Mouse (Mus musculus): ENCODE data around the gene Chrna3. TPM values are rescaled to one million over a fixed set of nuclear protein-coding genes. Genes with fewer than 3 reads are reported as not detected.

The Chrna3 gene
- polyA plus RNA-seq, 2 experiments, result not detected

DNA sequence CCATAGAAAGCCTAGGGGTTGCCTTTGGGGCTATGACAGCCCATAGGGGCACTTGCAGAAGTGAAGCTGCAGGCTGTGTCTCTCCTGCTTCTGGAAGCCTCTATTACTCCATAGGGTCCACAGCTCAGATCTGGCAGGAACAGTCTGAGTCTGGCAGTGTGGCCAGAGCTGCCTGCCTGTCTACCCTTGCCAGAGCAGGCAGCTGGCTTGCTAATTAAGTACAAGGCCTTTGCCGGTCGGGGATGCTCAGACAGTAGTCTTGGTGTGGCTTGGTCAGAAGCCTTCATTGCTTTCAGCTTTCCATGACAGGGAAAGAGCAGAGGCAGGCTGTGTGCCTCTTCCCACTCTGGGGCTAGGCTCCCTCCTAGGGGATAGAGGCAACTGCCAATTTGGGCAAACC, 15.0 kb upstream of the Chrna3 start:
- no peak overlapping the region for H3K27ac ChIP-seq
- H3K9ac ChIP-seq (replicated peaks), result no peak overlapping the region
- no peak for DNase-seq (ENCODE audit: low read depth in 3 of 3, low spot score in 3 of 3)
- no peaks in the 10 kb centered on the region for H3K9me3 ChIP-seq (ENCODE audit: control insufficient read depth, low read length)
- 65% methylated on average over 2 of the region's 2 CpGs for WGBS (ENCODE audit: insufficient replicate concordance)
- no peak for ATAC-seq (ENCODE audit: insufficient read depth)
- H3K4me2 ChIP-seq (ENCODE audit: low read depth), result no peak overlapping the region
- no peaks in the 10 kb centered on the region for H3K27me3 ChIP-seq (ENCODE audit: control insufficient read depth, insufficient read depth, low read length)
- H3K4me1 ChIP-seq (replicated peaks; ENCODE audit: control insufficient read depth in 2 of 2, insufficient read depth in 2 of 2, low read length in 1 of 2), result no peaks in the 10 kb centered on the region
- no peak overlapping the region for H3K4me3 ChIP-seq (ENCODE audit: insufficient read depth in 1 of 2, low read depth in 2 of 2, low read length in 2 of 2)
- H3K36me3 ChIP-seq (replicated peaks; ENCODE audit: control insufficient read depth, insufficient read depth, low read depth), result no peaks in the 10 kb centered on the region
- TF ChIP-seq CTCF (IDR thresholded peaks at IDR 0.05; ENCODE audit: low read depth), result no peak
- no peak for TF ChIP-seq EP300 (IDR thresholded peaks at IDR 0.05; ENCODE audit: low read depth)

DNA sequence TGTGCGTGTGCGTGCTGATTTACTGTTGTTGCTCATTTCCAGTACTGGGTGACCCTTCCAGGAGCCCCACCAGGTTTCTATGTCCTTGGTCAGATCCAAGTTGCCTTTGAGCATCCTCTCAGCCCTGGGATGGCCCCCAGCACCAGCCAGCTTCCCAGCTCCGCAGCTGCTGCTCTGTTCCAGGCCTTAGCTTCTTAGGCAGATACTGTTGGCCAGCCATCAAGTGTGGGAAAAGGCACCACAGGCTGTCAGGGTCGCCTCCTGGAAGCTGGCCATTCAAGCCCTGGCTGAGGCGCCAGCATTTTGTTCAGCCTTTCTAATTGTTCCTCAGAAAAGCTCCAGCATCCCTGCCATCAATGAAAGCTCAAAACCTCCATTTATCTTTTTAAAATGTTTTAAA, 13.6 kb upstream of the Chrna3 start:
- WGBS (ENCODE audit: insufficient replicate concordance), result 51% methylated on average over 5 of the region's 5 CpGs
- DNase-seq (ENCODE audit: low read depth in 3 of 3, low spot score in 3 of 3) (no peak), ATAC-seq (ENCODE audit: insufficient read depth) (no peak)
- H3K4me2 ChIP-seq (ENCODE audit: low read depth), result no peak overlapping the region
- no peak overlapping the region for H3K9ac ChIP-seq (replicated peaks)
- H3K27ac ChIP-seq, result no peak overlapping the region
- TF ChIP-seq CTCF (IDR thresholded peaks at IDR 0.05; ENCODE audit: low read depth) (no peak), EP300 (IDR thresholded peaks at IDR 0.05; ENCODE audit: low read depth) (no peak)
- H3K4me3 ChIP-seq (ENCODE audit: insufficient read depth in 1 of 2, low read depth in 2 of 2, low read length in 2 of 2), result no peak overlapping the region
- H3K36me3 ChIP-seq (replicated peaks; ENCODE audit: control insufficient read depth, insufficient read depth, low read depth), result no peaks in the 10 kb centered on the region
- no peaks in the 10 kb centered on the region for H3K27me3 ChIP-seq (ENCODE audit: control insufficient read depth, insufficient read depth, low read length)
- H3K4me1 ChIP-seq (replicated peaks; ENCODE audit: control insufficient read depth in 2 of 2, insufficient read depth in 2 of 2, low read length in 1 of 2), result no peaks in the 10 kb centered on the region
- no peaks in the 10 kb centered on the region for H3K9me3 ChIP-seq (ENCODE audit: control insufficient read depth, low read length)

DNA sequence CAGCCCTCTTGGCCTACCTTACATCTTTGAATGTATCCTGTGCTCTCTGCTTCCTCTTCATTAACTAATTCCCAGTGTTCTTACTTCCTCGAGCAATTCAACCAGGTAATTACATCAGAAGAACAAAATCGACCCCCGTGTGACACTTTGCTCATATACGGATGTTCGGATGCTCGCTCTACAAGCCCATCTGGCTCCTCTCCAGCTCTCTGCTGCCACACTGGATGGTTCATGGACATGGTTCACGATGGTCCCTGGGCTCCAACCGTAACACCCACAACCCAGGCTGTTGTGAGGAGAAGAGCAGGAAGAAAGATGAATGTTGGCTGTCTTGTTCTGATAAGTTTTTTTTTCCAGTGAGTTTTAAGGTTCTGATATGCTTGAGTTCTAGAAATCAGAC, 12.6 kb upstream of the Chrna3 start:
- ATAC-seq (ENCODE audit: insufficient read depth) (no peak), DNase-seq (ENCODE audit: low read depth in 3 of 3, low spot score in 3 of 3) (no peak)
- no peak overlapping the region for H3K9ac ChIP-seq (replicated peaks)
- H3K27ac ChIP-seq, result no peak overlapping the region
- no peaks in the 10 kb centered on the region for H3K36me3 ChIP-seq (replicated peaks; ENCODE audit: control insufficient read depth, insufficient read depth, low read depth)
- H3K4me2 ChIP-seq (ENCODE audit: low read depth), result no peak overlapping the region
- H3K27me3 ChIP-seq (ENCODE audit: control insufficient read depth, insufficient read depth, low read length), result no peaks in the 10 kb centered on the region
- TF ChIP-seq CTCF (IDR thresholded peaks at IDR 0.05; ENCODE audit: low read depth), result no peak
- no peak for TF ChIP-seq EP300 (IDR thresholded peaks at IDR 0.05; ENCODE audit: low read depth)
- no peaks in the 10 kb centered on the region for H3K9me3 ChIP-seq (ENCODE audit: control insufficient read depth, low read length)
- H3K4me3 ChIP-seq (ENCODE audit: insufficient read depth in 1 of 2, low read depth in 2 of 2, low read length in 2 of 2), result no peak overlapping the region
- H3K4me1 ChIP-seq (replicated peaks; ENCODE audit: control insufficient read depth in 2 of 2, insufficient read depth in 2 of 2, low read length in 1 of 2), result no peaks in the 10 kb centered on the region
- WGBS (ENCODE audit: insufficient replicate concordance), result 63% methylated on average over 8 of the region's 8 CpGs

DNA sequence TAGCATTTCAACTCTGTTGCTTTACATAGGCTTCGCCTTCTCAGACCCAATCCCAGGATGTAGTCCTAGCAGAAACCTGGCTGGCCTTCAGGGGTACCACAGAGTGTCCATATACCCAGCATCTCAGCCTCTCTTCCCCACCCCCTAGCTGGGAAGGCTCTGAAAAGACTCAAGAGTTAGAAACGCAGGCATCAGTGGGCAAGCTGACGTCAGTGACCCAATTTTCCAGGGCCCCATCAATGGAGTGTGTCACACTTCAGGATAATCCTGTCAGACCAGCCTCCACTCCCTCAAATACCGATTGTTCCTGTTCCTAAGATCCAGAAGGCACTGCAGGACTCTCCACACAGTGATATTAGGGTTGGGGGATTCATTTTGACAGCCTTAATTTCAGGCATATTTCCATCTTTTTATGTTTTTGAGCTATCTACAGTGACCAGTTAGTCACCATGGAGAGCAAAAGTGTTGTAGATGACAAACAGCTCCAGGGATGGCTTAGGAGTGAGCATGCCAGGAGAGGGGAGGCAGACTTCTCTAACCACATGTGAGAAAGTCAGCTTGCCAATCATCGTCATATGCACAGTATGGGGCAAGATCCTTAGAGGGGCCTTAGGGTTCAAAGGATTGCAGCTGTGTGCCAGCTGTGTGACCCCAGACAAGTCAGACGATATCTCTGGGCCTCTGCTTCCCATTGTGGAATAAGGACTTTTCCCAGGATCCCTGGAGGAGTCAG, 5.2 kb upstream of the Chrna3 start:
- Histone ChIP-seq H3K4me1 (replicated peaks; ENCODE audit: control insufficient read depth in 2 of 2, insufficient read depth in 2 of 2, low read length in 1 of 2) (no peaks in the 10 kb centered on the region), H3K4me3 (ENCODE audit: insufficient read depth in 1 of 2, low read depth in 2 of 2, low read length in 2 of 2) (no peak overlapping the region), H3K27ac (no peak overlapping the region), H3K4me2 (ENCODE audit: low read depth) (no peak overlapping the region), H3K9me3 (ENCODE audit: control insufficient read depth, low read length) (no peaks in the 10 kb centered on the region), H3K9ac (replicated peaks) (no peak overlapping the region), H3K27me3 (ENCODE audit: control insufficient read depth, insufficient read depth, low read length) (peaks cover 8% of the 10 kb centered on the region), H3K36me3 (replicated peaks; ENCODE audit: control insufficient read depth, insufficient read depth, low read depth) (no peaks in the 10 kb centered on the region)
- 46% methylated on average over 6 of the region's 6 CpGs for WGBS (ENCODE audit: insufficient replicate concordance)
- no peak for ATAC-seq (ENCODE audit: insufficient read depth)
- TF ChIP-seq EP300 (IDR thresholded peaks at IDR 0.05; ENCODE audit: low read depth) (no peak), CTCF (IDR thresholded peaks at IDR 0.05; ENCODE audit: low read depth) (no peak)
- no peak for DNase-seq (ENCODE audit: low read depth in 3 of 3, low spot score in 3 of 3)

DNA sequence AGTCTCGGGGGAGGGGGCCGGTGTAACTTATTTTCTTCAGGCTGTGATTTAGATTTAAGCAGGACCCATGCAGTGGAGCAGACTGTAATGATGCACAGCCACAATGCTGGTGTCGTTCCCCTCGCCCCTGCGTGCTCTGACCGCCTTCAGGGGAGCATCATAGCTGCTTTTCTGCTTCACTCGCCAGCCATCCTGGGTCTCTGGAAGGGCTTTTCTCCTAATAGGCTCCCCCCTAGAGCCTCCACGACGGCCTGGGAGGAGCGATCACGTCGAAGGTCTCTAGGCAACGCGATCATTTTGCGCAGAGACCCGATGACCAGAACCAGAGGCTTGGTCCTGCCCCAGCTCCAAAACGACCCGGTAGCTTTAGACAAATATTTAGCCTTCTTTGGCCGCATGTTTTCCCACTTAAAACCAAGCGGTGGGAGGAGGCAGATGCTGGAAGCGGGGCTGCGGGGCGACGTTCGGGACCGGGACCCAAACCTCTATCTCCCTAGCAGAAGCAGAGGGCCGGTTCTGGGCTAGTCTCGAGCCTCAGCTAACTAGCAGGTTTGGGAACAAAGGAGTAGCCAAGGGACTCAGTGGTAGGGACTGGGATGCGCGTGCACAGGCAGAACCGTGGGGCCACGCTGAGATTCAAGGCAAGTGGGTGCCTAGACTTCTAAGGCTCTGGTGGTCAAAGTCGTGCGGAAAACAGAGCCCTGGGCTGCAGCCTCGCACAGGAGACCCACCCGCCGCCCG, 658 bp downstream of the Chrna3 start:
- ATAC-seq (ENCODE audit: insufficient read depth), result no peak

More for the DNA sequence above, 658 bp downstream of the Chrna3 start:
- DNase-seq (ENCODE audit: low read depth in 3 of 3, low spot score in 3 of 3), result no peak
- H3K4me2 ChIP-seq (ENCODE audit: low read depth), result no peak overlapping the region
- H3K9me3 ChIP-seq (ENCODE audit: control insufficient read depth, low read length), result no peaks in the 10 kb centered on the region
- TF ChIP-seq EP300 (IDR thresholded peaks at IDR 0.05; ENCODE audit: low read depth) (no peak), CTCF (IDR thresholded peaks at IDR 0.05; ENCODE audit: low read depth) (no peak)
- no peak overlapping the region for H3K4me3 ChIP-seq (ENCODE audit: insufficient read depth in 1 of 2, low read depth in 2 of 2, low read length in 2 of 2)
- H3K27ac ChIP-seq, result no peak overlapping the region
- H3K27me3 ChIP-seq (ENCODE audit: control insufficient read depth, insufficient read depth, low read length), result peaks cover 32% of the 10 kb centered on the region
- H3K36me3 ChIP-seq (replicated peaks; ENCODE audit: control insufficient read depth, insufficient read depth, low read depth), result no peaks in the 10 kb centered on the region
- 11% methylated on average over 38 of the region's 38 CpGs for whole genome bisulfite sequencing (ENCODE audit: insufficient replicate concordance)
- no peaks in the 10 kb centered on the region for H3K4me1 ChIP-seq (replicated peaks; ENCODE audit: control insufficient read depth in 2 of 2, insufficient read depth in 2 of 2, low read length in 1 of 2)
- no peak overlapping the region for H3K9ac ChIP-seq (replicated peaks)

Data from liver, embryonic 14.5 days (tissue).